Mouse (Mus musculus) layer of hippocampus, adult 8-10 months (tissue): ENCODE results near the gene Il12rb1. TPM values are rescaled to one million over a fixed set of nuclear protein-coding genes. Genes with fewer than 3 reads are reported as not detected.

Experiments
- DNase-seq, 2 experiments: peaks; one replicate each; pipeline ENCODE4 v3.0.0; 2022; ENCODE audit warnings: low spot score in 2 of 2
- total RNA-seq, 4 experiments: library from RNA; stranded (reverse); gene quantifications; 2 replicates each; pipeline ENCODE4 v1.2.4; 2022

Il12rb1 gene
- total RNA-seq, 4 experiments from 2014 or later, result 0.83 to 1.1 (median 0.85) TPM

DNA sequence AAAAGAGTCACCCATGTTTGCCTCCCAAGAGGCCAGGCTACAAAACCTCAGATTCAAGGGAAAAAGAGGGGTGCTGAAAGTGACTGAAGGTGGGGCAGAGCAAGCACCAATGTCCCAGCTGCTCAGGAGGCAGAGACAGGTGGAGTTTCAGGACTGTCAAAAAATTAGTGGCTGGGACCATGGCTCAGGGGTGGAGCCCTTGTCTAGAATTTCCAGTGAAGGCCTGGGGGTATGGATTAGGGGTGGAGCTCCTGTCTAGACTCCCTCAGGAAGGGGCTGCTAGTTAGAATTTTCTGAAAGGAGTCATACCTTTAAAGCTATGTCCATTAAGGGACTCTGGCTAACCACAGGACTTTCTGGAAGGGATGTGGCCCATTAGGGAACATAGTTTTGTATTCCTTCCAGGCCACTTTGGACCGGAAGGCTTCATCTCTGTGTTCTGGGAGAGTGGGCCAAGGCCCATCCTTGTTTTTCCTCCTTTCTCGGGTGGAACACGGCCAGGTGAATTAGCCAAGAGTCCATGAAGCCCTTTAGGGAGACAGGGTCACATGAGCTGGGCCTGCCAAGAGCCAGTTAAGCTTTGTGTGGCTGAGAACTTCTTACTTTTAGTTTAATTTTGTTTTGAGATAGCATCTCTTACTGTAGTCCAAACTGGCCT lies 41.2 kb downstream of the Il12rb1 start:
- no peak for DNase-seq

DNA sequence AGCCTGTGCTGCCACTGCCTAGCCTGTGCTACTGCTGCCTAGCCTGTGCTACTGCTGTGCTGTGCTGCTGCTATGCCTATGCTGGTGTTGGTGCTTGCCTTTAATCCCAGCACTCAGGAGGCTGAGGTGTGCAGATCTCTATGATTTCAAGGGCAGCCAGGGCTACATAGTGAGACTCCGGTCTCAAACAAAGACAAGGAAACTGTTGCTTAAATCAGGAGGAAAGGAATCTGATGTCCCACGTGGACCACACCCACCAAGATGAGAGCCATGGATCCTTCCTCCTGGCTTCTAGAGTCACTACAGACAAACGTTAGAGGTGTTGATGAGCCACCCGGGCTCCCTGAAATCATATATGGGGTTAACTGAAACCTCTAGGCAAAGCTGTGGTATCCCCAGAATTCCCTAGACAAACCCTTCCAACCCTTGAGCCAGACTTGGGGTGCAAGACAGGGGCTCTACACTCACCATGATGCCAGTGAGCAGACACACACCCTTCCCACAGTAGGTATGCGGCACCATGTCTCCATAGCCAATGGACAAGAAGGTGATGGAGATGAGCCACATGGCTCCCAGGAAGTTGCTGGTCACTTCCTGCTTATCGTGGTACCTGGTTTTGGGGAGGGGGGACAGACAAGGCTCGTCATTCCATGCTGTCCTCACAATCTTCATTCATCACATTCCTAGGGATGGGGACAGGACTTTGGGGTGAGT lies 42.0 kb downstream of the Il12rb1 start:
- no peak for DNase-seq

DNA sequence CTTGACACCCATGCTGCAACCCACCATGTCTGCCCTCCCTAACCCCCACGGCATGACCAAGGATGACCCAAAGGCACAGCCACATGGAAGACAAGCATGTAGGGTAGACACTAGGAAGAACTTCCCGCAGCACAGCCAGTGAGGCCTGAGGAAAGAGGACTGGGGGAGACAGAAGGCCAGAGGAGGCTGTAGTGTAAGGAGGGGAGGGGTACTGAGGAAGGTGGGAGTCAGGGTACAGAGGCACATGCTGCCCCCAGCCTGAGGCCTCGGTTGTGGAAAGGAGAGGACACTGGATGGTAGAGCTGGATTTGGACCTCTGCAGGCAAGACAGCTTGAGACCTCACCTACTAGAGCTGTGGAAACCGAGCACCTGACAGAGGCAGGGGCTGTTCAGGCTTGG lies 42.7 kb downstream of the Il12rb1 start:
- no peak for DNase-seq

DNA sequence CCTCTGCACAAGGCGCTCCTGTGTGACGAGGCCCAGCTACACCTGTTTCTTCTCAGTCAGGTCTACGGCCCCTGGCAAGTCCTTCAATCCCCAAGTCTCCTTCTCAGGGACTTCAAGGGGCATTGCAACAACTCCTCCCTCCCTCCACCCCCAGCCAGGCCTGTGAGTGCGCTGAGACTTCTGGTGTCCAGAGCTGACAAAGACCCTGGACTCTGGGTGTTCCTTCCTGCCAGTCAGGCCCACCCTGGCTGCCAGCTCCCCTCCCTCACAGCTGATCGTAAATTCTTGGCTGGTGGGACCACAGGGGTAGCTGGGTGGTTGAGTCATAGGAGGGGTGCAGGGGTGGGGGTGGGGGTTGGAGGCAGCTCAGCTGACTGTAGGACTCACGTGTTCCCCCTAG lies 43.6 kb downstream of the Il12rb1 start:
- DNase-seq, result no peak

DNA sequence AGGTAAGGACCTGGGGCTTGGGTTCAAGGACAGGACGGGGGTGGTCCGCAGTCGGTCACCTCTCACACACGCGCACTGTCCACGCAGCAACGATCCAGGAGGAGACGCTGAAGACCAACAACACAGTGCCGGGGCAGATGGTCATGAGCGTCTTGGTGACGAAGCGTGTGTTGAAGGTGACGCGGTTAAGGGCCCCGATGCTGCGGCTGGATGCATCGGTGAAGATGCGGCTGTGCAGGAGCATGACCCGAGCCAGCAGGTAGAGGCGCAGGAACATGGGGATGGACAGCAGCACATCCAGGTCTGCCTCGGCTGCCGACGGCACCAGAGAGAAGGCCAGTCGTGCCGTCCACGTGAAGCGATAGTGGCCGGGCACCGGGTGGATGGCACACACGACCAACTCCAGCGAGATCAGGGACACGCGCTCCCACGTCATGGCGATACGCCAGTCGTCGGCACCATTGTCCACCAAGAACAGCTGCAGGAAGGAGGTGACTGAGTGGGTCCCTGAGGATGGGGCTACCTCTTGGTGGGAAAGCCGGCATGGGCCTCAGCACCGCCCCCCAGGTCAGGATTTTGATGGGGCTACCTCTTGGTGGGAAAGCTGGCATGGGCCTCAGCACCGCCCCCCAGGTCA lies 44.5 kb downstream of the Il12rb1 start:
- DNase-seq, result no peak

DNA sequence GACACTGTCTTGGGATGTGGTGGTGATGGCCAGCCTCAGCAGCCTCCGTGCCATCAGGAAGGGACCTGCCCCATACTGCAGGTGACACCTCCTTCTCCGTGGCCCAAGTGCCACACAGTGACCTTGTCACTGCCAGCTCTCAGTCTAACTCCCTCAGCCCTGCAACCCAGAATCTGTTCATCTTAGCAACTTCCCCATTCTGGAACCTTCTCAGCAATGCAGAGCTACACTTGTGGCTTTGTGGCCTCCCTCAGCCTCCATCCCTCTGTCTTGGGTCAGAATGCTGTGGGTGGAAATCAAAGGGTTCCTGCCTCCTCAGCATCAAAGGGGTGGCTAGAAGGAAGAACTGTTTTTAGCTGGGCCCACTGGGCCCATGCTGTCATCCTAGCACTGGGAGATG lies 45.6 kb downstream of the Il12rb1 start:
- no peak for DNase-seq

DNA sequence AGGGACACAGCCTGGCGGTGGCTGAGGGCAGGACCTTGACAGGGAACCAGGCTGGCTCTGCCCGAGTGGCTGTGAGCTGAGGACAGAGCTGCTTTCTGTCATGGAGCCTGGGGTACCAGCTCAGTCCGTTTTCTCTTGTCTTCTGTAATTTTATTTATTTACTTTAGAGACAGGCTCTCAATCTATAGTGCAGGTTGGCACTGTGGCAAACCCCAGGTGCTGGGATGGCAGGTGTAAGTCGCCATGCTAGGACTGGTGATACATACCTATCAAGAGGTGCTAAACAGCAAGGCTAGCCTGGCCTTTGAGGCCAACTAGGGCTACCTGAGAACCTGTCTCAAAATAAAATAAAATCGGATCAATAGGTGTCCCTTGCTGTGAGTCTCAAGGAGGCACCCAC lies 47.8 kb downstream of the Il12rb1 start:
- DNase-seq, result no peak

DNA sequence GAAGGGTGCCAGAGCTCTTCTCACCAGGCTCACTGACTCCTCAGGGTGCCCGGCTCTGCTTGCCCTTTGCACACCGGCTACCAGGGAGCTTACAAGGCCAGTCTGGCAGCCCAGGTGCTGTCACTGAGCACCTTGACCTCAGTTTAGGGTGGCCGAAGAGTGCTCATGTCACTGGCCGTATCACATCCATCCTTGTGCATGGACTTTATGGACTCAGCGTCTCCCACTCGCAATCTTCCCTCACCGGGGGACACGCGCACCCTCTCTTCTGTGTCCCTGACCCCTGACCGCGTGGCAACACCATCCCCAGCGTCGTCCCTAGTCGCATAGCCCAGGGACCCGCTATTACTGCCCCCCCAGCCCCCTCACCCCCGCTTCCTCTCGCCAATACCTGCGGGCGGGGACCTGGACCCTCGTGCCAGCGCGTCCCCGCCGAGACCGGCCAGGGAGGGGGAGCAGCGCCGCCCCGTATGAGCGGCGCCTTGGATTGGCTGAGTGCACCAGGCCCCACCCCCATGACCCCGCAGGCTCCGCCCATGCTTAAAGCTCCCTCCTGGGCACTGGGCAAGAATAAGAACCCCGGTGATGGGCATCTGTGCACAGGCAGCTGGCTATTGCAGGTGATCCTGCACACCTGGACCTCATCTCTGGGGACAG lies 48.4 kb downstream of the Il12rb1 start:
- peak; percentile 71 to 78 for DNase-seq

DNA sequence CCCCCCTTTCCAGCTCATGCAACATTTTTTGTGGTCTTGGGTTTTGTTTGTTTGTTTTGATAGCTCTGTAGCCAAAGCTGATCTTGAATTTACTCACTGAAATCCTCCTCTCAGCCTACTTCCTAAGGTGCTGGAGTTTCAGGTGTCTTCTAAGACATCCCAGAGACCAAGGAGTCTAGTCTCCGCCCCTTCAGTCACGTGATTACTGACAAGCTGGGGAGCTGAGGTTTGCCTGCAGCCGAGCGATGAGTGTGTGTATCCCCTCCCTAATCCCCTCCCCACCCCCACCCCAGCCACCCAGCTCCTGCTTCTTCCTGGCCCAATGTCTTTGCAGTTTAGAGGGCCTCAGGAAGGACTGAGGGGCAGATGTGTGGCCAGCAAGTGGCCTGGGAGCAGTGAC lies 49.3 kb downstream of the Il12rb1 start:
- no peak for DNase-seq

DNA sequence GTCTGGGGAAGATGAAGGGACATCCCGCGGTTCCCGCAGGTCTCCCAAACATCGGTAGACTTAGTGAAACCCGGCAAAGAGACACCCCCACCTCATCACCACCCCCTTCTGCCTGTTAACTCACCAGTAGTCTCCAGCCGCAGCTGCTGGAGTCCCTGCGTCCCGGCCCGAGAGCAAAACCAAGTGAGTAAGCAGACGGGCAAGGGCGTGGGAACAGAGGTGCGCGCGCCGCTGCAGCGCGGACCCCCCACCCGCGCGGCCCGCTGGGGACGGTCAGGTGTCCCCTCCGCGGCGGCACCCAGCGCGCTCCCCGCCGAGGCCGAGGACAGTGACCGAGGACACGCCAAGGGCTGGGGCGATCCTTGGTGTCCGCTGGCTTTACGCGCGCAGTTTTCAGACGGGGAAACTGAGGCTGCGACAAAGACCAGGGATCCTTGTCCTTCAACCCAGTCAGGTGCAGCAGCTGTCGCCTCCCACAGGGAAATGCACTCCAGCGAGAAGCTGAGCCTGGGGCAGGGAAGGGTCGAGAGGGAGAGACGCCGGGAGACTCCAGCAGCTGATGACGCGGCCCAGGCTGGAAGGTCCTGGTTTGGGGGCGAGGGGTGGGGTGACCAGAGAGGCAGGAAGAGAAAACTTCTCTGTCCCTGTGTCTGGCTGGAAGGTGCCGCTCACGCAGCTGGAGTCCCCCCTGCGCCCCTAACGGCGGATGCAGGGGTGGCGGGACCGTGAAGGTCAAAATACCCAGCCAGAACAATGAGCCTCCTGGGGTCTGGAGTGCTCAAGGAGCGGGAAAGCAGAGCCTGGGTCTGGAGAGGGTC lies 54.8 kb downstream of the Il12rb1 start, which contains the start of gene Kcnn1:
Gene Kcnn1, minus strand, starts transcription at position 435 of the 818 bp plus-strand sequence.
- DNase-seq, result no peak

DNA sequence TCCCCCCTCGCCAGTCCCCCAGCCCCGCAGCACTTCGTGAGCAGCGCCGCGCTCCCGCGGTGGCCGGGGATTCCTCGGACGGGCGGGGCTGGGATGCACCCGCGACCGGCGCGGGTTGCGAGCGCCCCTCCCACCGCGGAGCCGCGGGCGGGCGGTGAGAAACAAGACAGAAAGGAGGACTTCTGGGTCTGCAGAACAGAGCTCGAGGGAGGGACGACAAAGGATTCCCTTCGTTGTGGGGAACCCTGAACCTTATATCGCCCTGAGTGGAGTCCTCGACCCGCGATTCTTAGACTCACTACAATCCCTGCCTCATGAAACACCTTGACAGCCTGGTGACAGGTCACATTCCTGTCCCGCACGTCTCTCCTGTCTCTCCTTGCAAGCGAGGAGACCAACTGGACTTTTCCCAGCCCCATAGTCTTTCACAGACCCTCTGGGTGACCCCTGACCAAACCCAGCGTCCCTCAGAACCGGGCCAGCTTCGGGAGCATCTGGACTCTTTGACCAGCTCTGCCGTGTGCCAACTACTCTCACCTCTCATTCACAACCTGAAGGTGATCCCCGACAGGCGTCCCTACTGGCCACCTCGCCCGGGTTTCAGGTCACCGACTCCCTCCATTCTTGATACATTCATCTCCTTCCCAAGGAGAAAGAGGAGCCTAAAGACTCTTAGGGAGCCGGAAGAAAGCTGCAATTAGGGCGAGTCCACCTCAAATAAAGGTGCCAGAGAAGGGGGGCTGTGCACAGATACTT lies 55.9 kb downstream of the Il12rb1 start:
- no peak for DNase-seq

DNA sequence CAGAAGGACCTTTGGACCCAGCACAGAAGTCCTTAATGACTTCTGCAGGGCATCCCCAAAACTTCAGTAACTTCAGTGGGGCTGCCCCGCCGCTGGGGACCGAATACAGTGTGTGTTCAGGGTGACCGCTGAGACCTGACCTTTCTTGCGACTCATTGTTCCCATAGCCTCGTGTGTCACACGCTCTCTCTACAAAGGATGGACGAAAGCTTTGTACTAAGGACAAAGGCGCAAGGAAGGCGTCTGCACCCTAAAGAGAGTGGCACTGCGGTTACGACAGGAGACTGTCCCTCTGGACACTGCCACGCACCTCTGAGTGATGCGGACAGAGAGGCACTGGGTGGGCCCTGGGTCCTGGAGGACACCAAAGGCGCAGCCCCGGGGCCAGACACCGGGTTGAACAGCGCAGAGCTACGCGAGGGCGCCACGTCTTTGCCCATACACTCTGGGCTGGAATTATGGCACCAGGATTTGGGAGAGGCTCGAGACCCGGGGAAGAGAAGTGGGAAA lies 56.5 kb downstream of the Il12rb1 start:
- no peak for DNase-seq

DNA sequence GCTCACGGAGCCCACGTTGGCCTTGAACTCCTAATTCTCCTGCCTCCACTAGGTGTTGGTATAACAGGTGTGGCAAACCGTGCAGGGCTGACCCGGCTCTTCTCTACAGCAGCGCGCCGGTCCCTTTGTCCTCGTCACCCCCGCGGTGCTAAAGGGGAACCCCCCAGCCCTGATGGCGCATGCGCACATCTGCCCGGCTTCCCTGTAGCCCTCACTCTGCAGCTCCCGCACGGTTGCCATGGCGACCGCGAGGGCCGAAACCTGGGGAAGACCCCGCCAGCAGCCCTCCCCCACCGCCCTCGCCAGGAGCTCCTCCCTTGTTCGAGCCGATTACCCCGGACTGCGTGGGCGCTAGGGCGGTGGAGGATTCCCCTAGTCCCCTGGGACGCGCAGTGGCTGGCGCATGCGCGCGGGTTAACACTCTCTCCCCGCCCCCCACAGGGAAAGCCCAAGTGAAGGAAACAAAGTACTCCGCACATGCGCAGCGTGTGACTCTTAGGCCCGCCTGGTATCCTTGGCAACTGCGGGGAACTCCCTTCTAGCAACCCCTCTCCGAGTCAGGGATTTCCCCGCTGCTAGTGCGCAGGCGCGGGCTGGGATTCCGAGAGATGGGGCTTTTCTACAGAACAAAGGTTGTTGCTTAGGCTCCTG lies 57.2 kb downstream of the Il12rb1 start:
- DNase-seq, result peak; percentile 99

DNA sequence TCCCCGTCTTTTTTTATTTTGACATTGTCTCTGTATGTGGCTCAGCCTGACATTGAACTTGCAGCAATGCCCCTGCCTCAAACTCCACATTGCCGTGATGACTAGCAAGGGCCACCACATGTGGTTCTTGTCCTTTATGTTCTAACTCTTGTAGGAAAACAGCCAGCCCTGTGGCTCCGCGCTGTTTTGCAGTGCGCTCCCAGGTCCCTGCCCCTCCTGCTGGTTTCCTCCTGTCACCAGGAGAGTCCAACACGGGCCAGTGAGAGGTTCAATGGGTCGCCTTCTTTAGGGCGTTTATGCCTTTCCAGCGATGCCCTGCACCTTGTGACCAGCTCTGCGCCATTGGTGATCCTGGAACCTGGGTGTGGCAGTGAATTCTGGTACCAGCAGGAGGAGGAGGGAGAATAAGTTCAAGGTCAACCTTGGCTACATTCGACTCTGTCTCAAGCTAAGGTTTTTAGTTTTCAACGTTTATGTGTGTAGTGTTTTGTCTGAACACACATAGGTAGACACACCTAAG lies 57.8 kb downstream of the Il12rb1 start:
- DNase-seq, result no peak

DNA sequence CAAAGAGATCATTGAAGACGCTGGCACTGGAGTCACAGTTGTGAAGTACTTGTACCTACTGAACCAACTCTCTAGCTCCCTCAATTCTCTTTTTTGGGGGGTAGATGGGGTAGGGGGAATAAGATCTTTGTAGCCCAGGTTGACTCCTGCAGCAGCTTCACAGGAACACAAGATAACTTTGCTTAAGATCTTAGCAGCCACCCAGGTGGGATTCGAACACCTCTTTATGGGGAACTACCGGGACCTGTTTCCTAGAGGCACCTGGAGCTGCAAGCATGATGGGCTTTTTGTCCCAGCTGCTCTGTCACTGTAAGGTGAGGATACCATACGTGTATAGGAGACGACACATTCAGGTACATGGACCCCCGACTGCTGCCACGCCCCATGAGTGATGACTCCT lies 58.3 kb downstream of the Il12rb1 start:
- DNase-seq, result no peak

DNA sequence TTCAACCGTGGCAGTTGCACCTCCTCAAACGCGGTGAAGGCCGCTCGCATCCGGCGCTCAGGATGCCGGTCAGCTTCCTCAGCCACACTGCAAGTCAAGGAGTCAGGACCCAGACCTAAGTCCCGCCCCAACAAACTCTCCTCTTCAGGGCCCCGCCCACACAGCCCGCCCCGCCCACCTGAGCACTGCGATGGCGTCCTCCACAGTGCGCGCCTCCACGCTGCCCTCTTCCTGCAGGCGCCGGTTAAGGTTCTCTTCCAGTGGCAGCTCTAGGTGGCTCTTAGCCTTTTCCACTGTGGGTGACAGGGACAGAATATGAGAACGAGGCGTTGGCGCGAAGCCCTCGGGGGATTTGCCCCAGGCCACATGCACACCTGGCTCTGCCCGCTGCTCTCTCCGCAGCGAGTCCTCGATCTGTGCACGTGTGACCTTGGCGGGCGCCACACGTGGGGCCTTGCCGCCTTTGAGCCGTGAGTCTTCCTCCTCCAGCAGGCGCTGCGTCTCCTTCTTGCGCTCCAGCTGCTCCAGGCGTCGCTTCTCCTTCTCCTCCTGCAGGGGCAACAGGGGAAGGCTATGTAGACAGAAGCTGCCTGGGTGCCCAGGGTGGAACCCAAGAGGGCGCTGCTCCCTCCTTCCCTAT lies 60.4 kb downstream of the Il12rb1 start:
- DNase-seq, result no peak

DNA sequence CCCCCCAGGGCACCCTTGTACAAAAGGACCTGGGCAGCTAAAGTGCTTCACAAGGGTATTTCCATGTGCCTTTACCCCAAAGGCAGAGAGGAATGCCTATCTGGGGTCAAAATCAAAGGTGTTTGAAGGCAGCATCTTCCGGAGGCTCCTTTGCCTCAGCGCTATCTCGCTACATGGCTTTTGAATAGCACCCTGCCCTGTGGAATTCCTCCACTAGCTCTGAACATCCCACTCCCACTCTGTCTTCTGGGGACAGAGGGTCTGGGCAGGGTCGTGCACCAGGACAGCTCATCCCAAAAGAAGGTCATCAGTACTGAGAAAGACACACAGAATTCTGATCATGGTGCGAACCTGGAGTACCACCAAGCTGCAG lies 60.9 kb downstream of the Il12rb1 start:
- no peak for DNase-seq

DNA sequence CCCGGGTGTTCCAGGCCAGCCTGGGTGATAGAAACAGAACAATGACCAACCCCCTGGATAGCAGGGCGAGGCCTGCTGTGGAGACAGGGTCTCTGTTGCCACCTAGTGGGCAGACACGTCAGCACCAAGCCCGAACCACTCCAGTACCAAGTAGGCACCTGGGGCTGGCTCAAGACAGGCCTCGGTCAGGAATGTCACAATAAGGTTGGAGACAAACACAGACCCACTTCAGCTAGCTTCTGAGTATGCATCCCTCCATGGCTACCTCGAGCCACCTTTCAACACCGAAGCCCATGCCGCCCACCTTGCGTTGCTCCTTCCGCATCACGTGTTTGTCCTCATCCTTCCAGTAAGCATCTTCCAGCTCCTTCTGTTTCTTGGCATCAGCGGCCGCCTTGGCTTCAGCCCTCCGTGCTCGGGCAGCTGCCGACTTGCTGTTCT lies 61.4 kb downstream of the Il12rb1 start:
- DNase-seq, result peak; percentile 66 to 79
